Mouse (Mus musculus) layer of hippocampus, adult 18-20 months (tissue): ENCODE results near the gene Nek11. TPM values are rescaled to one million over a fixed set of nuclear protein-coding genes. Genes with fewer than 3 reads are reported as not detected.

ENCODE experiments used
- DNase-seq, 2 experiments: peaks; one replicate each; pipeline ENCODE4 v3.0.0; 2022; ENCODE audit warnings: low spot score in 2 of 2
- total RNA-seq, 2 experiments: library from RNA; stranded (reverse); gene quantifications; 2 replicates each; pipeline ENCODE4 v1.2.3; 2021

The Nek11 gene
- total RNA-seq, 2 experiments from 2014 or later = 1.4 to 1.6 TPM

DNA sequence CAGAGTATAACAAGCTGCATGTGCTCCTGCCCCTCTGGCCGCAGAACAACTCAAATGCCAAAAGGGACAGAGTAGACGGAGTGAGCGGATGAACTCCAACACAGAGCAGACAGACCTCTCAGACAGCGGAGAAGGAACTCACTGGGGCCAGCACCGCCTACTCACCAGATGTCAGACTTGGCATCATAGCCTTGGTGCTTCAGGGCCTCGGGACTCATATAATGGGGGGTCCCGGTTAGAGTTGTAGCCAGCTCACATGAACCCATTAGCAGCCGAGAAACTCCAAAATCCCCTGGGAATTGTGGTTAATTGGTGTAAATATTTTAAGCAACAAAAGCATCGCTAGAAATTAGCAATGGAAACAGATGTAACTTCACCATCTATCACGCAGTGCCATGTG, 82.1 kb downstream of the Nek11 start:
- peak in 1 of 2 experiments; percentile 27 for DNase-seq

DNA sequence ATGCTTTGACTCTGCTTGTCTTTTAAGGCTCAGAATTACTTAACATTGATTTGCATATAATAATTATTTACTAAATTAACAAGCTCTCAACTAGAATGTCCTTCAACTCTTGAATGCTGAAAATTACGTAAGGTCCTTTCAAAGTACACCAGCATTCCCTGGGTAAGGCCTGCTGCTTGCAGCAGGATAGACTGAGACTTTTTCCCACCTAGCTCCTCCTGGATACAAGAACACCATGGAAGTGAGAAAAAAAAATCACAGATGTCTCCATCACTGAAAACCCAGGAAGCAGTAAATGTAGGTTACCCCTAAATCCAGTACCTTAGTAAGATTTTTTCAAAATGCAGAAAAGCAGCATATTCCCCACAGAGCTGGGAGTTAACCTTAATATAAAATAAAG, 82.6 kb downstream of the Nek11 start:
- DNase-seq = no peak

- no peak for DNase-seq
Observed at GRCm38 (mm10) chr9:105309553-105310281, 85.6 kb downstream of the Nek11 start.

DNA sequence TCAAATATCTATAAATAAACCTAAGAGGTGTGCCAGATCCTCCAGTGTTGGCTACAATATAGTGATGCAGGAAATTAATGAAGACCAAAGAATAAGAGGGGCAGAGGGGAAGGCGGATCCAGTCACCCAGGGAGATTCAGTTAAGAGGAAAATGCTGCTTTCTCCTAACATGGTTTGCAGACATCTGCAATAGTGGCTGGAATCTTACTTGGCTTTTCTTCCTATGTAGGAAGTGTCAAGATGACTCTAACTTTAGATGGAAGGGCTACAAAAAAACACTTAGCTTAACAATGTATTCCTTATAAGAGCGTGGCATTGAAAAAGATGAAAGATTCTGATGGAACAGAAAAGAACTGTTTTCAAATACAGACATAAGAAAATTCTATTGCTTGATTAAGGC, 89.3 kb downstream of the Nek11 start:
- DNase-seq = no peak

DNA sequence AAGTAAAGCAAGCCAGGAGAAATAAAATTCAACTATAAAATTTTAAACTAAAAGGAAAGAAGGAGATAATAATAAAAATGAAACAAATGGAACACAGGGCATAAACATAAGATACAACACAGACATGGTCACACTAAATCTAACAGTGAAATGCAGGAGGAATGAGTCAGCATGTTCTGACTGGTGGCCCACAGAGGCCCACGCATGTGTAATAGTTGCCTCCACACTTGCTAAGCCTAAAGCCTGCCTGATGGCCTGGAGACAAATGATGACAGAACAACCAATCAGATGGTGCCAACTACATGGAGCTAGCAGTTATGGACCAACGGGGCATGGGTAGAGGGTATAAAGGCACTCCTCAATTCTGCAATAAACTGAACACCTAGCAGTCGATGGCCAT, 93.1 kb downstream of the Nek11 start:
- peak; percentile 28 to 78 for DNase-seq

GRCm38 (mm10) chr9:105301396-105301795, 93.9 kb downstream of the Nek11 start:
- no peak for DNase-seq

GRCm38 (mm10) chr9:105300738-105301325, 94.5 kb downstream of the Nek11 start:
- DNase-seq = no peak

DNA sequence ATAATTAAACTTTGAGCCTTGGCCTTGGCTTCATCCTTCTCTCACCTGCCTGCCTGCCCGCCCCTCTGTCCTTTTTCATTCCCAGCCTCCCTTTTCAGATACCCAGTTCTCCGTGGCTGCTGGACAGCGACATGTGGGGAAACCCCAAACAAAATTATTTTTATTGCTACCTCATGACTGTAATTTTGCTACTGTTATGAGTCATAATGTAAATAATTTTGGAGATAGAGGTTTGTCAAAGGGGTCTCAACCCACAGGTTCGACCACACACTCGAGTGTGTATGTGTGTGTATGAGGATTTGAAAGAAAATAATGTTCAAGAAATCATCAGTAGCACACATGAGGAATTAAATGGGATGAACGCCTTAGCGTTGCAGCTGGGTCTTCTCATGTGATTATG, 110.7 kb downstream of the Nek11 start:
- DNase-seq = no peak

- DNase-seq = peak in 1 of 2 experiments; percentile 23
Observed at GRCm38 (mm10) chr9:105282725-105283124, 112.6 kb downstream of the Nek11 start.

GRCm38 (mm10) chr9:105274925-105275324, 120.4 kb downstream of the Nek11 start:
- DNase-seq = no peak

- DNase-seq = no peak
Observed at GRCm38 (mm10) chr9:105274286-105274685, 121.0 kb downstream of the Nek11 start.

- no peak for DNase-seq
Observed at GRCm38 (mm10) chr9:105272241-105272640, 123.1 kb downstream of the Nek11 start.

DNA sequence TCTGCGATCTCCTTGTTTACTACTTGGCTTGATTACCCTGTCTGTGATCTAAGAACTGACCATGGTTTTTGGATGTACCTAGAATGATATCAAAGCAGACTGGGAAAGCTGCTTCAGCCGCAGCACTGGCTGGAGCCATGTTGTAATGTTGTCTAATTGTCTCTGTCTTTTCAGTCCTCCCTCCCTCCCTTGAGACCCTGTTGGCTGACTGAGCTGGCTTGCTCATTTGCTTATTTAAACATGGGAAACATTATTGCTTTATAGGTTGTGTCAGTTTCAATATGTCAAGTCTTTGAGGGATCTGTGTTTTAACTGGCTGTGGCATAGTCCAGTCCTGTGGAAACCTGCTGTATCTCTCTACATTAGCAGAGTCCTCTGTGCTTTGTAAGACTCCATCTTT, 132.2 kb downstream of the Nek11 start:
- no peak for DNase-seq

- no peak for DNase-seq
Observed at GRCm38 (mm10) chr9:105257668-105258067, 137.7 kb downstream of the Nek11 start.

GRCm38 (mm10) chr9:105254076-105254475, 141.2 kb downstream of the Nek11 start:
- DNase-seq = no peak

GRCm38 (mm10) chr9:105252349-105253041, 142.8 kb downstream of the Nek11 start:
- DNase-seq = peak; percentile 11 to 50

DNA sequence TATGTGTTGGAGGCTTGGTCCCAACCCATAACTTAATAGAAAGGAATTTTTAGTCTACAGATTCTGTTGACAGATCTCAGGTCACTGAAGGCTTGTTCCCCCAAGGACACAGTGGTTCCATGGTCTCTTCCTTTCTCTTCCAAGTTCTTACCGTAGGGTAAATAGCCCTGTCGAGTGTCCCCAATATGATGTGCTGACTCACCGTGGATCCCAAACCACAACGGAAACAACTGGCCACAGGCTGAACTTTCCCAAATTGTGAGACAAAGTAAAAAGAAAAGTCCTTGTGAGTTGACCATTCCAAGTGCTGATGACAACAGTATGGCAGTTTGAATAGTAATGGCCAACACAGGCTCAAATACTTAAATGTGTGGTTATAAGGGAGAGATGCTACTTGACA, 144.1 kb downstream of the Nek11 start:
- no peak for DNase-seq

GRCm38 (mm10) chr9:105244024-105244423, 151.3 kb downstream of the Nek11 start:
- no peak for DNase-seq

GRCm38 (mm10) chr9:105214434-105214833, 180.9 kb downstream of the Nek11 start:
- peak; percentile 21 to 34 for DNase-seq

DNA sequence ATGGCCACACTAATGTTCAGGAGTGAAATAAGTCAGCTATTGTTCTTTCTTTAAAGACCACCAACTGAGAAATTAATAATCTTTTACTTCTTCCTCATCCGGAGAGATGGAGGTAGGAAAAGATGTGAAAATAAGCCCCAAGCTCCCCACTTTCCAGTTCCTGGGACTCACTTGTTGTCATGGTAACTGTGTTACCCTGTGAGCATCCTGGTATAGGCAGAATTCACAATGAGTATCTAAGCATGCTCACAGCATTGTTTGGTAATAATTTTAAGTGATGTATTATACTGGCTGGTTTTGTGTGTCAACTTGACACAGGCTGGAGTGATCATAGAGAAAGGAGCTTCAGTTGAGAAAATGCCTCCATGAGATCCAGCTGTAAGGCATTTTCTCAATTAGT, 195.0 kb downstream of the Nek11 start:
- DNase-seq = no peak

- DNase-seq = no peak
Observed at GRCm38 (mm10) chr9:105186725-105187124, 208.6 kb downstream of the Nek11 start.

- no peak for DNase-seq
Observed at GRCm38 (mm10) chr9:105182392-105182791, 212.9 kb downstream of the Nek11 start.
